Mouse (Mus musculus): ENCODE data around the gene Ehf.

Gene Ehf

GRCm38 (mm10) chr2:103303132-103303531 lies at the start of gene Ehf:
Ehf (minus strand) TSS chr2:103303278.
- DNase-seq (ENCODE audit: low spot score in 2 of 2) = no peak

GRCm38 (mm10) chr2:103347417-103347891 lies 44.4 kb upstream of the Ehf start:
- DNase-seq (ENCODE audit: low spot score in 2 of 2) = peak in 1 of 2 experiments; percentile 34

- DNase-seq (ENCODE audit: low spot score in 2 of 2) = no peak
Measured at GRCm38 (mm10) chr2:103346751-103347289, 43.7 kb upstream of the Ehf start.

GRCm38 (mm10) chr2:103343611-103344010 lies 40.5 kb upstream of the Ehf start:
- DNase-seq (ENCODE audit: low spot score in 2 of 2) = no peak

- DNase-seq (ENCODE audit: low spot score in 2 of 2) = no peak
Measured at GRCm38 (mm10) chr2:103342123-103342522, 39.0 kb upstream of the Ehf start.

GRCm38 (mm10) chr2:103341375-103341971 lies 38.4 kb upstream of the Ehf start:
- DNase-seq (ENCODE audit: low spot score in 2 of 2) = no peak

- no peak for DNase-seq (ENCODE audit: low spot score in 2 of 2)
Measured at GRCm38 (mm10) chr2:103338706-103339105, 35.6 kb upstream of the Ehf start.

GRCm38 (mm10) chr2:103337370-103337769 lies 34.3 kb upstream of the Ehf start:
- no peak for DNase-seq (ENCODE audit: low spot score in 2 of 2)

GRCm38 (mm10) chr2:103336621-103337020 lies 33.5 kb upstream of the Ehf start:
- no peak for DNase-seq (ENCODE audit: low spot score in 2 of 2)

GRCm38 (mm10) chr2:103336000-103336399 lies 32.9 kb upstream of the Ehf start:
- no peak for DNase-seq (ENCODE audit: low spot score in 2 of 2)

GRCm38 (mm10) chr2:103331666-103332191 lies 28.7 kb upstream of the Ehf start:
- no peak for DNase-seq (ENCODE audit: low spot score in 2 of 2)

GRCm38 (mm10) chr2:103328731-103329130 lies 25.7 kb upstream of the Ehf start:
- no peak for DNase-seq (ENCODE audit: low spot score in 2 of 2)

- DNase-seq (ENCODE audit: low spot score in 2 of 2) = no peak
Measured at GRCm38 (mm10) chr2:103325301-103326048, 22.4 kb upstream of the Ehf start.

- no peak for DNase-seq (ENCODE audit: low spot score in 2 of 2)
Measured at GRCm38 (mm10) chr2:103324320-103324719, 21.2 kb upstream of the Ehf start.

GRCm38 (mm10) chr2:103322171-103322570 lies 19.1 kb upstream of the Ehf start:
- DNase-seq (ENCODE audit: low spot score in 2 of 2) = no peak

- DNase-seq (ENCODE audit: low spot score in 2 of 2) = no peak
Measured at GRCm38 (mm10) chr2:103321638-103322037, 18.6 kb upstream of the Ehf start.

- DNase-seq (ENCODE audit: low spot score in 2 of 2) = no peak
Measured at GRCm38 (mm10) chr2:103314002-103314401, 10.9 kb upstream of the Ehf start.

- DNase-seq (ENCODE audit: low spot score in 2 of 2) = no peak
Measured at GRCm38 (mm10) chr2:103312640-103313039, 9.6 kb upstream of the Ehf start.

GRCm38 (mm10) chr2:103310663-103311062 lies 7.6 kb upstream of the Ehf start:
- DNase-seq (ENCODE audit: low spot score in 2 of 2) = no peak

- no peak for DNase-seq (ENCODE audit: low spot score in 2 of 2)
Measured at GRCm38 (mm10) chr2:103306686-103307085, 3.6 kb upstream of the Ehf start.

- no peak for DNase-seq (ENCODE audit: low spot score in 2 of 2)
Measured at GRCm38 (mm10) chr2:103302669-103303068, 409 bp downstream of the Ehf start.

GRCm38 (mm10) chr2:103298711-103299463 lies 4.2 kb downstream of the Ehf start:
- DNase-seq (ENCODE audit: low spot score in 2 of 2) = no peak
